Mouse (Mus musculus) heart, adult 9 months (tissue): Measurements from ENCODE around the gene Calhm3.
A peak's percentile ranks its signal among the peaks of the same experiment; 100 is the strongest.
"Not testable (repeated sequence)": the region's sequence is repeated elsewhere in the genome, so short reads cannot be mapped to it uniquely, and the experiment has no call there.

Experiments used
- DNase-seq, 2 experiments: peaks; one replicate each; pipeline ENCODE4 v3.0.0; 2022; ENCODE audit warnings: low spot score in 2 of 2

The Calhm3 gene

DNA sequence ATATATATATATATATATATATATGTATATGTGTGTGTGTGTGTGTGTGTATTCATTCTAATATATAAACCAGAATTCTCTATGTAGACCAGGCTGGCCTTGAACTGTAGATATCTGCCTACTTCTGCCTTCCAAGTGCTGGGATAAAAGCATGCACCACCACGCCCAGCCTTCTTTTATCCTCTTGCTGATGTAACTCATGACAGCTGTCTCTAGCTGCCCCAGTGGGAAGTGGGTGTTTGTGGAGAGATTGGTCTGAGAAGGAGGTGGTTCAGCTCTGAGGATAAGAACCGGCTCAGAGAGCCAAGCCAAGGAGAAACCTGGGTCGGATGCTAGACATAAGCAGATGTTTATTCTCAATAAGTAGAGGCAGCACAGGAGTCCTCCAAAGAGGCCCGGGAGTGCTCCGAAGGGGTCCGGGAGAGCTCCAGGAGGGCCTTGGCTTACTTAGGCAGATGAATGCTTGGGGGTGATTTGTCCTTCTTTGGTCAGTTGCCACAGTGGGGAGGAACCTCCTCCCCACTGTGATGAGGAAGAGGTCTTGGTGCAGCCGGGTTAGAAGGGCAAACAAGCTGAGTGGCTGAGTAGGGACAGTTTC is 10.2 kb upstream of the Calhm3 start:
- DNase-seq, result no peak

GRCm38 (mm10) chr19:47166758-47167157 is 9.2 kb upstream of the Calhm3 start:
- no peak for DNase-seq

DNA sequence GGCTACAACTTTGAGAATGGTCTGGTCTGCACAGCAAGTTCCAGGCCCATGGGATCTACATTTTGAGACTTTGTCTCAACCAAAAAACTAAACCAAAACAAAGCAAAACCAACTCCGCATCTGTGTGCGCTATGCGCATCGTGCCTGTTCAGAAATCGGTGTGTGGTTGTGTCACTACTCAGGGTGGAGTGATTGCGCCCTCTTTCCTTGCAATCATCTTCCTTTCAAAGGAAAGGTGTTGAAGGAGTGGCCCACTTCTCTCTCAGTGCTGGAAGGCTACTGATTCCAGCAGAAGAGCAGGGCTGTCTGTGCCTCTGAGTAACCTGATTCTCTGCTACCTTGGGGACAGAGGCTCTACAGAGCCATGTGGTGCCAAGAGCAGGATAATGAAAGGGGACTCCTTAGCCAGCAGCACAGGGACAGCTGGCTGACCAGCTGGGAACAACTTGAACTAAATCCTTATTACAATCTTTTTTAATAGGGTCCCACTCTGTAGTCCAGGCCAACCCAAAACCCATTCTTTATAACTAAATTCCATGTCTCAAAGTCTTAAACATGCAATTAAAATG is 5.7 kb upstream of the Calhm3 start:
- DNase-seq, result no peak

DNA sequence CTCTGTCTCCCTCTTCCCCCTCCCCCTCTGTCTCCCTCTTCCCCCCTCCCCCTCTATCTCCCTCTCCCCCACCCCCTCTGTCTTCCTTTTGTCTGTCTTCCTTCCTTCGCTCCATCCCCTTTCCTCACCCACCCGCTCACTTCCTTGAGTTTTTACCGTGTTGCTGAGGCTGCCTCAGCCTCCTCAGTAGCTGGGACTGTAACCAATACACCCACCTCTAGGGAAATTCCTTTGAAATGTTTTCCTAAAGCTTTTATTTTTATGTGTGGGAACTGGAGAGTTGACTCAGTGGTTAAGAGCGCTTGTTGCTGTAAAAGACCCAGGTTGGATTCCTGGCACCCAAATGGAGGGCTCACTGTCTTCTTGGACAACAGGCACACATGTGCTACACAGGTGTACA is 4.1 kb upstream of the Calhm3 start:
- no peak for DNase-seq

DNA sequence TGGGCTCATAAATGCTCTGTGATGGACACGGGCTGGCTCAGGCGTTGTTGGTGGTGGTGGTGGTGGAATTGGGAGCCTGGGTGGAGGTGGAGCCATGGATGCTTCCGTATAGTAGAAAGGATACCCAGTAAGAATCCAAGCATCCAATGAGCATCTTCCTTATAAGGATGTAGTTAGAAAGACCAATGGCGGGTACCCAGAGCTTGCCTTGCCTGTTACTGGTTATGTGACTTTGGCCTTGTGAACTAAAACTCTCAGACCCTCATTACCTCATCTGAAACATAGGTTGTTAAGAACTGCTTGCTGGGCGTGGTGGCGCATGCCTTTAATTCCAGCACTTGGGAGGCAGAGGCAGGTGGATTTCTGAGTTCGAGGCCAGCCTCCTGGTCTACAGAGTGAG is 3.8 kb downstream of the Calhm3 start:
- no peak for DNase-seq

DNA sequence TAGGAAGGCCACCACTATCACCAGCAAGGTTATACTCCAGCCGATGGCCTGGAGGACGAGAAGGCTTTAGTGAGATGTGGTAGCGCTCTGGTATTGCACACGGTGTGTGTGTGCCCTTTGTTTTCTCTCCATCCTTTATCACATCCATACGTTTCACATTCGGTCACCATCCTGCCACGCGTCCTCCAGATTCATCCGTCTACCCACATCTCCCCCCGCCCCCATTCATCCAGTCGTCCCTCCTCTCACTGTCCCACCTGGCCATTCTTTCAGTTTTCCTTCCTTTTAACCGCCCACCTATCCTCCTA is 5.5 kb downstream of the Calhm3 start:
- DNase-seq, result no peak

DNA sequence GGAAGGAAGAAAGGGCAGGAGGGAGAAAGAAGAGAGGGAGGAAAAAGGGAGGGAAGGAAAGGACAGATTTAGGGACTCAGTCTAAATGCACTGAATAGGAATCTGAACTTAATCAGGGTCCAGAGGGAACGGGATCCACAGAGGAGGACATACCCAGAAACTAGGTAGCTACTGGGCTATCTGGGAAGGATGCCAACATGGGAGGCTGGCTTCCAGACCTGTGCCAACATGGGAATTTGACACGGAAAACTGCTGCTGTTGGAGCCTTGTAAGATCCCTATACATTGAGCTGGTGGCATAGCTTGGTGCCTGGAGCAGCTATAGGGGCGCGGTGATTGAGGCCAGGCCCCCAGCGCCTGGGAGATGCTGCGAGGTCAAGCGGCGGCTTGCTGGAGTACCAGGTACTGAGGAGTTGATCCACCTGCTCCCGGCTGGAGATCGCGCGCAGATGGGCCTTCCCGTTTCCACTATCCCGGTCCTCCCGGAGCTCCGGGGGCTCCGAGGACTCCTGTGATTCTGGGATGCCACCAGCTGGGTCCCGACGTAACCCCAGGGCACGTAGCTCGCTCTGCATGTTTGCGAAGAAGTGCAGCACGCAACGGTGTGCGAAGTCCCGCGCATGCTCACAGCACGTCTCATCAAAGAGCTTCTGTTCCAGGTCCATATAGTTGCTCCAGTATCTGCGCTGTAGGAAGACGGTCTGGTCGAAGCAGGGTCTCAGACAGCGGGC is 6.1 kb downstream of the Calhm3 start:
- DNase-seq, result no peak

DNA sequence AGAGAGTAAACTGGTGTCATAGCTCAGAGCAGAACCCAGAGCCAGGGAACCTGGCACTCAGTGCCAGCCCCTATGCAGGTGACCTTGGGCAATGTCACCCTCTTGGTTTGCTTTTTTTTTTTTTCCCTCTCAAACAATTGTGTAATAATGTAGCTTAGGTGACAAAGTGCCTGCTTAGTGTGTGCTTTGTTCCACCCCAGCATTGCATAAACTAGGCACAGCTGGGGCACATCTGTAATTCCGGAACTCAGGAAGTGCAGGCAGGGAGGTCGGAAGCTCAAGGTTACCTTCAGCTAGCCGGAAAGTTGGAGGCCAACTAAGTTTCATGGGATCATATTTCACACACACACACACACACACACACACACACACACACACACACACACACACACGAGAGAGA is 7.7 kb downstream of the Calhm3 start:
- DNase-seq, result no peak

GRCm38 (mm10) chr19:47148267-47148847 is 9.2 kb downstream of the Calhm3 start:
- DNase-seq, result no peak

DNA sequence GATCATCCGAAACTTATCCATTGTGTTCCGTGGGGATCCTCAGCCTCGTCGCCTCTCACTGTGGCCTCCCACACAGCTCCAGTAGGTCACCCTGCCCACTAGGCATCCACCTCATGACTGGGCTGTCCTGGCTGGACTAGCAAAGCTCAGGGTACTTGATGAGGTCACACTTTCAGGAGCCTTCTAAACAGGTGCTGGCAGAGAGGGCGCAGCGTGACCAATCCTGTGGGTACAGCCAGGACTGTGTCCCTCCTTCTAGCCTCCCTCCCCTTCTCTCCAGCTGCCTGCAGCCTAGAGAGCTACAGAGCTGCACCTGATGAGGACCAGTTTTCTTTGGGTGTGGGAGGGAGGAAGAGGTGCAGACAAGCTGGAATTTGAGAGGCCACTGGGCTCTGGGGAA is 13.4 kb downstream of the Calhm3 start, which contains the start of gene Calhm1:
Calhm1 (minus strand) TSS at position 101 of the 400 bp plus-strand sequence.
- no peak for DNase-seq

DNA sequence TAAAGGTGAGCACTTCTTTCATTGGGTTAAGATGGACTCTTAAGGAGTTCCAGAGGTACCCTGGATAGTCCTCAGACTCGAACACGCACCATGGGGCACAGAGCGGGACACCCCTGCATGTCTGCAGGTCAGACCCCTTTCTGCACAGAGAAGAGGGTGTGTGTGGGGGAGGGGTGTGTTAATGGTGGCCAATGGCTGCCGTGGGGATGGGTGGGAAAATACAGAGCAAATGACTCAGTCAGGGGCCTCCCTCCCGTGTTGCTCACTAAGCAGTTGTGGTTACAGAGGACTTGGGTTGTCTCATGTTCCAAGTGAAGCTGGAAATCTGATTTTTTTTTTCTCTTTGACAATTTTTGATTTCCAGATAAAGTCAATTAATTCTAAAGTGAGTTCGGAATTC is 15.1 kb downstream of the Calhm3 start:
- DNase-seq, result no peak

GRCm38 (mm10) chr19:47139611-47140010 is 18.0 kb downstream of the Calhm3 start:
- not testable (repeated sequence) for DNase-seq

DNA sequence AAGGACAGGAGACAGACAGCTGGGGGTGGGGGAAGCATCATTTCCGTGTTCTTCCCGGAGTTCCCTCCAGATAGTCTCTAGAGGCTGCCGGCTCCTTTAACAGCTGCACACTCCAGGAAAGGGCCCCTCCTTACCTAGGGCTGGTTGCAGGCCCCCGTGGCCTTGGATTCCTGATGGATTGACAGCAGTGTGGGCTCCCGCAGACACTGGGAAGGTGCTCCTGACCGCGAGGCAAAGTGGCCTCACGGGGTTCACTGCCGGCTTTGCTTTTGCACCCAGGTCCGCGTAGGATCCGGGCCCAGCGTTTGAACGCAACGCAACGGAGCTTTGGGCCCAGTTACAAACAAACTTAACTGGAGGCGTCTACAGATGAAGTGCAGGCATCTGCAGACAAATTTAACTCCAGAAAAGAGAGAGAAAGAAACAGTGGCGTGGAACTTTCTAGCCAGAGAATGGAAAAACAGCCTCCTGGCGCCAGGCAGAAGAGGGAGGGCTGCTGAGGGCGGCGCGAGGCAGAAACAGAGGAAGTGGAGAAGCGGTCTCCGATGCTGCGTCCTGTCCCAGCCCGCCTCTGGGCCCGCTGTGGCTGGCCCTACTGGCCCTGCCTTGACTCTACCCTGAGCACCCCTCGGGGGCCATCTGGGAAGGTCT is 19.7 kb downstream of the Calhm3 start, which contains the start of gene Calhm2:
Calhm2 (minus strand) TSS at position 524 of the 651 bp plus-strand sequence.
- DNase-seq, result peak; percentile 67 to 69

DNA sequence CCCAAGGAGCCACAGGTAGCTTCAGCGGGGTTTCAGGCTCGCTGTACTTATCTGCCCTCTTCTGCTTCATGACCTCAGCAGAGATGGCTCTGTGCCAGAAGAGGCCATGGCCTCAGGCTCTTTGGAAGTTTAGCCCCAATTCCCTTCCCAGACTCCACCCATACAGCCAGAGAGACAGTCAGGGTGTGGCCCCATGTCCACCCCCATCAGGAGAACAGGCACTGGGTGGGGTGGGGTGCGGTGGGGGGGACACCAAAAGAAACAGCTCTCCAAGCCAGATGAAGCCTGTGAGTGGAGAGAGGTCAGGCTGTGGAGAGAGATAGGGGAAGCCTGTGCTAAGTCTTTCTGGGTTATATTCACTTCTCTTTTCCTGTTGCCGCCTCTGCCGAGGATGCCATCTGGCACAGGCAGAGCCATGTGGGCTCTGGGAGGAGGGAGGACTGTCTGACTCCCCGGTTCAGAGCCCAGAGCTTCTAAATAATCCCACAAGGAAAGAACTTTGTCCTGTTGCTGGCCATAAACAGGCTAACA is 20.4 kb downstream of the Calhm3 start:
- DNase-seq, result peak; percentile 79 to 82

- DNase-seq, result no peak
Measured at GRCm38 (mm10) chr19:47136170-47136569, 21.4 kb downstream of the Calhm3 start.

DNA sequence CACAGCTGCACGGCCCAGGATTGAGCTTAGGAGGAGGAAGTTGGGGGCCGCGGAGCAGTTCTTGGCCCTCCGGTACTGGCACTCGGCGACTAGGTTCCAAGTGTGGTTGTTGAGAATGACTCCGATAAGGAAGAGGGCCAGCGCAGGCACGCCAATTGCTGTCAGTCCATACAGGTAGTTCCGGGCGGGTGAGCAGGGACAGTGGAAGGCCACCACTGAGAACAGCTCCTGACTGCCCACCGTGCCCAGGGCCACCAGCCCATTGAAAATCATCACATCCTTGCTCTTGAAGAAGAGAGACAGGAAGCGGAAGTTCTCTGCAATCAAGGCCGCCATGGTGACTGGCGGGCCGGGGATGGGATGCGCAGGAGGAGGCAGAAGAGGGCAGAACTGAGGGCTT is 22.0 kb downstream of the Calhm3 start:
- no peak for DNase-seq

GRCm38 (mm10) chr19:47133161-47133560 is 24.4 kb downstream of the Calhm3 start:
- DNase-seq, result peak; percentile 23 to 64

GRCm38 (mm10) chr19:47130551-47131125 is 26.9 kb downstream of the Calhm3 start:
- DNase-seq, result no peak

- no peak for DNase-seq
Measured at GRCm38 (mm10) chr19:47128835-47129234, 28.7 kb downstream of the Calhm3 start.

DNA sequence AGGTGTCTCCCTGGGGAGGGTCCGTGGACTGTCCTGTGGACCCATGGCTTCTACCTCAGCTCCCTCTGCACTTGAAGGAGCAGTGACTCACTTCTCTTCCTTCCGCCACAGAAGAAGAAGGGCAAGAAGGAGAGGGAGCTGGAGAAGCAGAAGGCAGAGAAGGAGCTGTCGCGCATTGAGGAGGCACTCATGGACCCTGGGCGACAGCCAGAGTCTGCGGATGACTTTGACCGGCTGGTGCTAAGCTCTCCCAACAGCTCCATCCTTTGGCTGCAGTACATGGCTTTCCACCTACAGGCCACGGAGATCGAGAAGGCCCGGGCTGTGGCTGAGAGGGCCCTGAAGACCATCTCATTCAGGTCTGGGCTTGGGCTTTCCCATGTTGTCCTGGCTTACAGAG is 29.4 kb downstream of the Calhm3 start:
- no peak for DNase-seq

DNA sequence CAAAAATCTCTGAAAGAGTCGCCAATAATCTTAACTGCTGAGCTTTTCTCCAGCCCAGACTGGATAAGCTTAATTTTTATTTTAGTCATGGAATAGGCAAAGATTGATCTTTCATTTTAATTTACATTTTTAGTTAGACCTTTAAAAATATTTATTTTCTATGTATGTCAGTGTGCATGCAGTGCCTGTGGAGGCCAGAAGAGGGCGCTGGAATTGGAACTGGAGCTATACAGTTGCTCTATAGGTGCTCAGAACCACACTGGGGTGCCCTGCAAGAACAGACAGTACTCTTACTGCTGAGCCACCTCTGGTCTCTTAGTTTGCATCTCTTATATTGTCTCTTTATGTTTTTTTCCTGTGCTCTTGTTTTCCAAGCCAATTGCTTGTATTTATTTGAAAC is 34.8 kb downstream of the Calhm3 start:
- no peak for DNase-seq

DNA sequence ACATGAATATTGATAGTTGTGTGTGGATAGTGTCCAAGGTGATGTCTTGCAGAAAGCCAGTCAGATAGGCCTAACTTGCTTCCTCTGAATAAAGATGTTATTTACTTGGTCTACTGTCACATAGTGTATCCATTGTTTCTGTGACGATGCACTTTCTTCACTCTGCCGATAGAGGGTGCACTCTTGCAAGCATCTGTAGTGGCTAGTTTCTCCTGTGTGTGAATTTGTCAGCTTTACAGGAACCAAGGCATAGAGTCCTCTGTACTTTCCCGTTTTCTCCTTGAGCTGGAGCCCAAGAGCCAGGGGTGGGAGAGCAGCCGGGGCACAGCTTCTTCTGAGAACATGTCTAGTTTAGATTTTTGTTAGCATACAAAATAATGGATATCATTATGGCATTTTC is 36.5 kb downstream of the Calhm3 start:
- no peak for DNase-seq
